8 mouse cellular contexts compared by ENCODE assay signal in genomic region chr12:21227076-21227980, GRCm38 (mm10). TPM values are rescaled to one million over a fixed set of nuclear protein-coding genes. Genes with fewer than 3 reads are reported as not detected.
DNase-seq lines count a peak whose midpoint lies in the region; ATAC-seq and TF ChIP-seq lines count a peak whose summit lies in the region.

No protein-coding gene starts in this region.

- no peak for DNase-seq in neural tube, embryonic 10.5 days (ENCODE audit: extremely low spot score, low spot score)
- peak; percentile 77 for DNase-seq in adrenal gland, adult 8-10 months
- peak; percentile 73 to 81 for DNase-seq in heart, postnatal 10 days
- DNase-seq in large intestine, adult 2 months (ENCODE audit: low read depth, low spot score) = peak; percentile 95
- DNase-seq in midbrain, postnatal 0 days (ENCODE audit: low spot score) = peak; percentile 63
- DNase-seq in urinary bladder, postnatal 25 days (ENCODE audit: low spot score) = peak; percentile 67

- peak overlapping the region; percentile 65 for H3K27ac ChIP-seq in neural tube, embryonic 13.5 days (replicated peaks)
- peak overlapping the region; percentile 26; the same call in 1 of the 2 replicates for H3K27ac ChIP-seq in midbrain, postnatal 0 days (ENCODE audit: low read depth, low read length)

- H3K4me3 ChIP-seq in neural tube, embryonic 13.5 days = no peak overlapping the region
- no peak overlapping the region for H3K4me3 ChIP-seq in midbrain, postnatal 0 days (ENCODE audit: low read depth, low read length)

- 0 out of 2 replicates have a peak, but pooled peaks have one; percentile 16 for ATAC-seq in neural tube, embryonic 13.5 days (ENCODE audit: low read depth)
- ATAC-seq in erythroid progenitor cell, adult 5-6 weeks (replicated peaks; ENCODE audit: low FRiP score, poor library complexity, severe bottlenecking) = peak; percentile 67
- ATAC-seq in midbrain, postnatal 0 days (ENCODE audit: low FRiP score) = peak; percentile 39; the same call in 1 of the 2 replicates

- H3K4me1 ChIP-seq in neural tube, embryonic 13.5 days (replicated peaks) = peaks cover 17% of the 10 kb centered on the region
- H3K4me1 ChIP-seq in midbrain, postnatal 0 days (ENCODE audit: insufficient read depth, low read length) = no peaks in the 10 kb centered on the region

- H3K9ac ChIP-seq in neural tube, embryonic 13.5 days = no peak overlapping the region
- H3K9ac ChIP-seq in midbrain, postnatal 0 days (replicated peaks; ENCODE audit: low read length, poor library complexity, severe bottlenecking) = no peak overlapping the region

- H3K4me2 ChIP-seq in neural tube, embryonic 13.5 days = no peak overlapping the region
- no peak overlapping the region for H3K4me2 ChIP-seq in midbrain, postnatal 0 days (ENCODE audit: low read depth, low read length, poor library complexity, severe bottlenecking)

- peak; percentile 68 for TF ChIP-seq CTCF in midbrain, postnatal 0 days (IDR thresholded peaks at IDR 0.05)

- intact Hi-C loops in heart, postnatal 10 days (cut with DNase I) = loop anchor here (1.0 to 5.0 kb wide), 3 partner anchors 35 to 150 kb away; no protein-coding TSS in a partner anchor

- peaks cover 55% of the 10 kb centered on the region for H3K36me3 ChIP-seq in neural tube, embryonic 13.5 days
- H3K36me3 ChIP-seq in midbrain, postnatal 0 days (ENCODE audit: insufficient read depth, low read length) = peaks cover 15% of the 10 kb centered on the region; the same call in 1 of the 2 replicates

- H3K9me3 ChIP-seq in neural tube, embryonic 13.5 days = no peaks in the 10 kb centered on the region
- no peaks in the 10 kb centered on the region for H3K9me3 ChIP-seq in midbrain, postnatal 0 days (ENCODE audit: low read length)

- WGBS in neural tube, embryonic 13.5 days = 44% methylated on average over 6 of the region's 6 CpGs
- 18% methylated on average over 6 of the region's 6 CpGs for WGBS in large intestine, adult 2 months
- WGBS in midbrain, postnatal 0 days = 56% methylated on average over 6 of the region's 6 CpGs

- H3K27me3 ChIP-seq in neural tube, embryonic 13.5 days = no peaks in the 10 kb centered on the region
- no peaks in the 10 kb centered on the region for H3K27me3 ChIP-seq in midbrain, postnatal 0 days (ENCODE audit: insufficient read depth, low read length)

RNA-seq across cellular contexts. Expression of gene Cpsf3, which starts 57.9 kb away (rescaled TPM):
- polyA plus RNA-seq in neural tube, embryonic 13.5 days (2015; fragmentation: Nextera tagmentation; extraction: Ambion mirVana) = 91.5 and 102 TPM in 2 replicates
- 10 to 100 TPM; 65.3 to 78.3 (median 69.5) TPM for total RNA-seq in adrenal gland, adult 8-10 months (2022)
- 13.7 and 68.3 TPM in 2 replicates for total RNA-seq in erythroid progenitor cell, adult 5-6 weeks (2015; ENCODE audit: low replicate concordance)
- total RNA-seq in erythroid progenitor cell, adult 5-6 weeks (2017; ENCODE audit: low replicate concordance) = 15.6 and 17.2 TPM in 2 replicates
- total RNA-seq in heart, postnatal 10 days (2021) = 10 to 100 TPM; 42.9 to 46.0 TPM
- polyA plus RNA-seq in large intestine, adult 2 months (2012; rRNA removed) = 22.8 and 27.9 TPM in 2 replicates
- total RNA-seq in midbrain, postnatal 0 days (2014; rRNA removed) = 39.4 and 45.1 TPM in 2 replicates
- polyA plus RNA-seq in midbrain, postnatal 0 days (2015; fragmentation: Nextera tagmentation; extraction: Ambion mirVana) = 69.1 and 69.6 TPM in 2 replicates

RNA-seq across cellular contexts. Expression of gene Itgb1bp1, which starts 58.8 kb away (rescaled TPM):
- 38.9 and 42.5 TPM in 2 replicates for polyA plus RNA-seq in neural tube, embryonic 13.5 days (2015; fragmentation: Nextera tagmentation; extraction: Ambion mirVana)
- 100 to 1,000 TPM in 1 of 4 experiments, 10 to 100 TPM in 3; 74.6 to 123 (median 85.2) TPM for total RNA-seq in adrenal gland, adult 8-10 months (2022)
- total RNA-seq in erythroid progenitor cell, adult 5-6 weeks (2015; ENCODE audit: low replicate concordance) = 14.4 and 15.1 TPM in 2 replicates
- 11.8 and 15.7 TPM in 2 replicates for total RNA-seq in erythroid progenitor cell, adult 5-6 weeks (2017; ENCODE audit: low replicate concordance)
- 10 to 100 TPM; 39.6 to 42.4 TPM for total RNA-seq in heart, postnatal 10 days (2021)
- polyA plus RNA-seq in large intestine, adult 2 months (2012; rRNA removed) = 8.6 and 8.8 TPM in 2 replicates
- total RNA-seq in midbrain, postnatal 0 days (2014; rRNA removed) = 16.1 and 17.5 TPM in 2 replicates
- 30.0 and 30.8 TPM in 2 replicates for polyA plus RNA-seq in midbrain, postnatal 0 days (2015; fragmentation: Nextera tagmentation; extraction: Ambion mirVana)

Comparison
In these comparisons a context has a peak if more than half of its experiments do, and no peak if none do; other contexts are left out.
1. ATAC-seq: peak in every context shown above with its lines; median percentile 67 in erythroid progenitor cell, adult 5-6 weeks; 39 in midbrain, postnatal 0 days; 16 in neural tube, embryonic 13.5 days.